Mouse (Mus musculus): ENCODE results near the gene Vegfb.

DNA sequence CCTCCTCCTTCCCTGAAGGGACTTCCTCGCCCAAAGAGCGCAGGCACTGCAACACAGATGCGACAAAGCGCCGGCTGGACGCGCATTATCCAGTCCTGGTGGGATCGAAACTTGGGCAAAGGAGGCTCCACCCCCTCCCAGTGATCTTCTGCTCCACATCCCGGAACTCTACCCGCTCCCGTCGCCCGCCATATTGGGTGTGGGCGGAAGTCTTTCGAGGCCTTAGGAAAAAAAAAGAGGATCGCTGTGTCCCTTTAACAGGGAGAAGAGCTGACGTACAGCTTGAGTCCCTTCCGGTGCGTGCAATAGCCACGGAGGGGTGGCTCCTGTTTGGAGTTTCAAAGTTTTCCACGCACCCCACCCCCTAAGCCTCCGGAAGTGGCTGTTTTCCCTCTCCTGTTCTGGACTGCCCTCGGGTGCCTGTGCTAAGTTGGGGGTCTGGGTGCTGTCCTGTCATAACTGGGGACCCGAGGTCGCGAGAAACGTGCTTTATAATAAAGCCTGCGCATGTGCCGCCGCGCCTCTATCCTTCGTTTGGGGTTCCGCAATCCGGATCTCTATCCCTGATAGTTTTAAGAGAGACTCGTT lies 36.0 kb downstream of the Vegfb start:
- TF ChIP-seq CTCF (conservative IDR thresholded peaks at IDR 0.05; ENCODE audit: low read length) = no peak
- TF ChIP-seq NANOG (IDR thresholded peaks at IDR 0.05; ENCODE audit: borderline replicate concordance, low read length) = no peak
- TF ChIP-seq POU5F1 (IDR thresholded peaks at IDR 0.05; ENCODE audit: borderline replicate concordance, low read length) = no peak

Measured in E14TG2a.4 (cell line).